Mouse (Mus musculus) CH12.LX (cell line): ENCODE data around the gene Npas3. TPM values are rescaled to one million over a fixed set of nuclear protein-coding genes. Genes with fewer than 3 reads are reported as not detected.

Experiments
- DNase-seq: peaks from one replicate; pipeline ENCODE4 v3.0.0-alpha.2; 2013; ENCODE audit errors: extremely low read depth
- H3K27ac ChIP-seq: 2 replicates; pipeline ENCODE4 v1.5.1; 2012; ENCODE audit warnings: low read depth, mild to moderate bottlenecking, control low read depth, moderate library complexity; ENCODE audit not compliant: insufficient read depth
- H3K27me3 ChIP-seq: replicated peaks from 2 replicates; pipeline ENCODE3; 2012; ENCODE audit warnings: inconsistent platforms
- H3K36me3 ChIP-seq, 2 experiments: replicated peaks in 1 of 2; 2 replicates each; pipeline versions ENCODE3 to v1.6.1; 2012; ENCODE audit warnings: inconsistent platforms in 1 of 2, low read length in 1 of 2, mild to moderate bottlenecking in 1 of 2, mixed read lengths in 1 of 2, moderate library complexity in 1 of 2; ENCODE audit not compliant: control insufficient read depth in 1 of 2, insufficient read depth in 1 of 2
- H3K4me1 ChIP-seq, 2 experiments: 2 replicates each; pipeline ENCODE4 v1.6.1; 2012; ENCODE audit warnings: inconsistent platforms in 1 of 2, moderate library complexity in 1 of 2; ENCODE audit not compliant: insufficient read depth in 2 of 2, control insufficient read depth in 1 of 2
- H3K4me2 ChIP-seq: 2 replicates; pipeline ENCODE4 v1.6.1; 2012; ENCODE audit warnings: low read depth, mild to moderate bottlenecking, control low read depth; ENCODE audit not compliant: poor library complexity, insufficient read depth, severe bottlenecking
- H3K4me3 ChIP-seq, 3 experiments: fragments of 150-350 bp in 1 of 3; sonication (generic) in 1 of 3; replicated peaks in 1 of 3; 2 replicates each; pipeline versions ENCODE3 to v1.5.1; 2011 to 2012; ENCODE audit warnings: low read depth in 2 of 3, low read length in 2 of 3, mild to moderate bottlenecking in 2 of 3, moderate library complexity in 2 of 3, control low read depth in 1 of 3, improper control_type of control experiment in 1 of 3, inconsistent platforms in 1 of 3, mixed read lengths in 1 of 3; ENCODE audit not compliant: poor library complexity in 1 of 3
- H3K79me2 ChIP-seq: replicated peaks from 2 replicates; pipeline ENCODE4 v1.6.1; 2012; ENCODE audit warnings: mild to moderate bottlenecking, moderate library complexity; ENCODE audit not compliant: control insufficient read depth, poor library complexity, insufficient read depth, severe bottlenecking; ENCODE audit errors: extremely low read depth
- H3K9ac ChIP-seq: 2 replicates; pipeline ENCODE4 v1.6.1; 2012; ENCODE audit warnings: low read depth, mild to moderate bottlenecking, control low read depth, moderate library complexity; ENCODE audit not compliant: insufficient read depth
- H3K9me3 ChIP-seq: replicated peaks from 2 replicates; pipeline ENCODE3; 2012; ENCODE audit warnings: low read length, inconsistent platforms, mixed read lengths
- CHD1 ChIP-seq: IDR thresholded peaks from 2 replicates; pipeline ENCODE4 v1.6.1; 2012; ENCODE audit warnings: low read depth, low read length, improper control_type of control experiment, inconsistent platforms
- CHD2 ChIP-seq: IDR thresholded peaks from 2 replicates; pipeline ENCODE4 v1.6.1; 2011; ENCODE audit warnings: low read length, improper control_type of control experiment
- CTCF ChIP-seq, 2 experiments: IDR thresholded peaks in 1 of 2; conservative IDR thresholded peaks in 1 of 2; 2 replicates each; pipeline ENCODE4 v1.5.1; 2011 to 2012; ENCODE audit warnings: low read depth in 2 of 2, low read length in 2 of 2, improper control_type of control experiment in 1 of 2, inconsistent platforms in 1 of 2, mild to moderate bottlenecking in 1 of 2, moderate library complexity in 1 of 2
- EP300 ChIP-seq: IDR thresholded peaks from 2 replicates; pipeline ENCODE4 v1.6.1; 2011; ENCODE audit warnings: low read length, improper control_type of control experiment
- ETS1 ChIP-seq: conservative IDR thresholded peaks from 2 replicates; pipeline ENCODE4 v1.6.1; 2012; ENCODE audit warnings: low read depth, mild to moderate bottlenecking, inconsistent platforms, low read length, improper control_type of control experiment, moderate library complexity
- HCFC1 ChIP-seq: IDR thresholded peaks from 2 replicates; pipeline ENCODE4 v1.6.1; 2012; ENCODE audit warnings: low read depth, mild to moderate bottlenecking, inconsistent platforms, low read length, improper control_type of control experiment
- KAT2A ChIP-seq: IDR thresholded peaks from 2 replicates; pipeline ENCODE4 v1.6.1; 2012; ENCODE audit warnings: low read length, improper control_type of control experiment, inconsistent platforms; ENCODE audit not compliant: insufficient replicate concordance
- MEF2A ChIP-seq: IDR thresholded peaks from 2 replicates; pipeline ENCODE4 v1.6.1; 2014; ENCODE audit warnings: low read depth, mild to moderate bottlenecking, inconsistent platforms, low read length, improper control_type of control experiment, borderline replicate concordance
- NELFE ChIP-seq: IDR thresholded peaks from 2 replicates; pipeline ENCODE4 v1.6.1; 2011; ENCODE audit warnings: low read depth, low read length, improper control_type of control experiment
- NRF1 ChIP-seq: IDR thresholded peaks from 2 replicates; pipeline ENCODE4 v1.6.1; 2014; ENCODE audit warnings: low read depth, mild to moderate bottlenecking, inconsistent platforms, low read length, improper control_type of control experiment, moderate library complexity
- PAX5 ChIP-seq: IDR thresholded peaks from 2 replicates; pipeline ENCODE4 v1.6.1; 2012; ENCODE audit warnings: low read length, inconsistent platforms, mixed read lengths
- POLR2A ChIP-seq: IDR thresholded peaks from 2 replicates; pipeline ENCODE4 v1.6.1; 2011; ENCODE audit warnings: low read depth, mild to moderate bottlenecking, improper control_type of control experiment, low read length
- RAD21 ChIP-seq: IDR thresholded peaks from 2 replicates; pipeline ENCODE4 v1.6.1; 2011; ENCODE audit warnings: low read depth, mild to moderate bottlenecking, low read length, improper control_type of control experiment, moderate library complexity
- SIN3A ChIP-seq: IDR thresholded peaks from 2 replicates; pipeline ENCODE4 v1.6.1; 2012; ENCODE audit warnings: low read length, improper control_type of control experiment, inconsistent platforms
- USF2 ChIP-seq: conservative IDR thresholded peaks from 2 replicates; pipeline ENCODE4 v1.6.1; 2011; ENCODE audit warnings: low read depth, low read length, improper control_type of control experiment
- ZKSCAN1 ChIP-seq: IDR thresholded peaks from 2 replicates; pipeline ENCODE4 v1.6.1; 2012; ENCODE audit warnings: low read depth, inconsistent platforms, low read length, improper control_type of control experiment, borderline replicate concordance
- ZNF384 ChIP-seq: IDR thresholded peaks from 2 replicates; pipeline ENCODE4 v1.6.1; 2012; ENCODE audit warnings: low read depth, low read length, improper control_type of control experiment, inconsistent platforms
- dilution Hi-C: fragments of 300-500 bp; cut with MboI; formaldehyde crosslinking; loops from 2 replicates; pipeline ENCODE4 v1.14.3; 2020; ENCODE audit warnings: low sequenced_read_pairs; ENCODE audit not compliant: extremely low pct_unique_long_range_greater_than_20kb, extremely low pct_ligation_motif_present
- in situ Hi-C: fragments of 300-500 bp; cut with MboI; formaldehyde crosslinking; loops from 3 replicates; pipeline ENCODE4 v1.14.3; 2019; ENCODE audit warnings: low sequenced_read_pairs, low pct_ligation_motif_present, low pct_unique_long_range_greater_than_20kb, mixed read lengths
- polyA plus RNA-seq: library from polyadenylated mRNA; unstranded; fragments of >175 nt; gene quantifications from 2 replicates; pipeline ENCODE4 v1.2.1, GENCODE M21; 2012; ENCODE audit warnings: low read depth; ENCODE audit not compliant: insufficient read length
- total RNA-seq, 2 experiments: library from RNA; depleted of rRNA; stranded (reverse); fragments of 300-350 nt in 1 of 2; fragments of >200 nt in 1 of 2; gene quantifications; 2 replicates each; pipeline ENCODE4 v1.2.3; 2012 to 2014

Npas3 gene
- total and polyA plus RNA-seq, 3 experiments, result 0.13 TPM; not detected in 1

- no peaks in the 10 kb centered on the region for H3K36me3 ChIP-seq
- dilution Hi-C loops, result no loop called here
- H3K27me3 ChIP-seq, result no peaks in the 10 kb centered on the region
- DNase-seq, result no peak
- no peak overlapping the region for H3K4me3 ChIP-seq
- in situ Hi-C loops, result no loop called here
- H3K9ac ChIP-seq, result no peak overlapping the region
- H3K27ac ChIP-seq, result no peak overlapping the region
- H3K4me1 ChIP-seq, result no peaks in the 10 kb centered on the region
- no peak overlapping the region for H3K4me2 ChIP-seq
- TF ChIP-seq POLR2A, result no peak
- TF ChIP-seq USF2, result no peak
- no peaks in the 10 kb centered on the region for H3K9me3 ChIP-seq
- no peaks in the 10 kb centered on the region for H3K79me2 ChIP-seq
Observed at GRCm38 (mm10) chr12:53448040-53448439, 199.6 kb downstream of the Npas3 start.

- Histone ChIP-seq H3K36me3 (no peaks in the 10 kb centered on the region), H3K27me3 (no peaks in the 10 kb centered on the region), H3K4me2 (no peak overlapping the region), H3K9ac (no peak overlapping the region), H3K4me1 (peaks cover 2 to 25% of the 10 kb centered on the region in 2 experiments; a peak in 3 of 4 replicates)
- dilution Hi-C loops, result no loop called here
- TF ChIP-seq RAD21 (no peak), PAX5 (no peak), CHD2 (no peak), HCFC1 (no peak), NELFE (no peak), CTCF (conservative IDR thresholded peaks at IDR 0.05 in 1 of 2, IDR thresholded peaks at IDR 0.05 in 1 of 2; ENCODE audit: low read depth in 2 of 2, low read length in 2 of 2) (no peak), SIN3A (no peak), ETS1 (no peak), NRF1 (no peak), ZKSCAN1 (no peak), MEF2A (no peak), EP300 (no peak), ZNF384 (no peak), CHD1 (no peak), KAT2A (no peak)
- TF ChIP-seq, all 38 proteins: peak for 0
- in situ Hi-C loops, result no loop called here
- H3K79me2 ChIP-seq, result no peaks in the 10 kb centered on the region
- DNase-seq, result no peak
- H3K4me3 ChIP-seq, result no peak overlapping the region
- no peaks in the 10 kb centered on the region for H3K9me3 ChIP-seq
- H3K27ac ChIP-seq, result no peak overlapping the region
Observed at GRCm38 (mm10) chr12:53467549-53467948, 219.1 kb downstream of the Npas3 start.
